In the genomic region with DNA sequence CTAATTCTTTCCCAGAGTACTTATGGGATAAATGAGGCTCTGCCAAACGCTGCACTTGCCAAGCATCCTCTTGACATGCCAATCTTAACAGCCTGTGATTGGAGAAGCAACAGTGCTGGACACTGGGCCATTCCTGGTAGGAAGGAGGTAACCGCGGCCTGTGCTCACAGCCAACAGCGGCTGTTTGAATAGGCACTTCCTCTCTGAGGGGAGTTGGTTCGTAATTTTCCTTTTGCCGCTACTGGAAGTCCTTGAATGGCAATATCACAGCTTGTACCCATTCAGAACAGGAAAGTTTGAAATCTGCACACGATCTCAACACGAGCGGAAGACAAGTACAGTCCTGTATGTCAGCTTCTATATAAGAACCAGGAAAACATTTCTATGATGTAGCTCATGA, we compare ENCODE assay signal across 9 mouse cellular contexts.
DNase-seq lines count a peak whose midpoint lies in the region; ATAC-seq and TF ChIP-seq lines count a peak whose summit lies in the region.
"Had no signal": no experiment of that assay in that cellular context is flagged by ENCODE, and none has a peak within 500 bp of the region (broad histone marks: within the 10 kb centered on the region; RNA-seq: fewer than 3 reads in every experiment).

No protein-coding gene starts in this region.

- H3K9me3 ChIP-seq in heart, embryonic 12.5 days (replicated peaks) = no peaks in the 10 kb centered on the region
- no peaks in the 10 kb centered on the region for H3K9me3 ChIP-seq in lung, embryonic 15.5 days
- H3K9me3 ChIP-seq: limb, embryonic 12.5 days had no signal

- no peak overlapping the region for H3K9ac ChIP-seq in heart, embryonic 12.5 days
- no peak overlapping the region for H3K9ac ChIP-seq in lung, embryonic 15.5 days
- H3K9ac ChIP-seq: limb, embryonic 12.5 days had no signal

- 65% methylated on average over 9 of the region's 9 CpGs for WGBS in kidney, adult 2 months
- WGBS in heart, embryonic 12.5 days = 44% methylated on average over 9 of the region's 9 CpGs
- WGBS in lung, embryonic 15.5 days = 40% methylated on average over 9 of the region's 9 CpGs

- no peak for TF ChIP-seq CTCF in kidney, adult 2 months (conservative IDR thresholded peaks at IDR 0.05; ENCODE audit: insufficient read depth, insufficient read length, low read depth, low read length)

- no peak overlapping the region for H3K4me2 ChIP-seq in heart, embryonic 12.5 days
- H3K4me2 ChIP-seq in lung, embryonic 15.5 days = no peak overlapping the region
- H3K4me2 ChIP-seq: limb, embryonic 12.5 days had no signal

- H3K36me3 ChIP-seq in kidney, adult 2 months (ENCODE audit: control insufficient read depth, insufficient read depth, low read length) = no peaks in the 10 kb centered on the region
- no peaks in the 10 kb centered on the region for H3K36me3 ChIP-seq in heart, embryonic 12.5 days
- H3K36me3 ChIP-seq in lung, embryonic 15.5 days = no peaks in the 10 kb centered on the region
- H3K36me3 ChIP-seq: limb, embryonic 12.5 days had no signal

- H3K4me1 ChIP-seq in kidney, adult 2 months (ENCODE audit: control insufficient read depth, insufficient read depth, low read length) = no peaks in the 10 kb centered on the region
- H3K4me1 ChIP-seq in heart, embryonic 12.5 days (replicated peaks) = peaks cover 30% of the 10 kb centered on the region
- H3K4me1 ChIP-seq in lung, embryonic 15.5 days = peaks cover 34% of the 10 kb centered on the region

- ATAC-seq in heart, embryonic 12.5 days (ENCODE audit: insufficient number of reproducible peaks, low FRiP score) = no peak
- peak; percentile 11; the same call in 1 of the 2 replicates for ATAC-seq in lung, embryonic 15.5 days (ENCODE audit: borderline replicate concordance, extremely low read depth, low FRiP score, low TSS enrichment)

- no peaks in the 10 kb centered on the region; the same call in 1 of the 2 replicates for H3K27me3 ChIP-seq in kidney, adult 2 months (replicated peaks; ENCODE audit: control insufficient read depth, insufficient read depth, low read length)
- no peaks in the 10 kb centered on the region for H3K27me3 ChIP-seq in heart, embryonic 12.5 days (replicated peaks)
- no peaks in the 10 kb centered on the region for H3K27me3 ChIP-seq in lung, embryonic 15.5 days
- H3K27me3 ChIP-seq: limb, embryonic 12.5 days had no signal

- no peak overlapping the region for H3K4me3 ChIP-seq in kidney, adult 2 months (ENCODE audit: insufficient read depth, low read depth, low read length)
- no peak overlapping the region for H3K4me3 ChIP-seq in heart, embryonic 12.5 days
- H3K4me3 ChIP-seq in lung, embryonic 15.5 days = no peak overlapping the region
- H3K4me3 ChIP-seq: layer of hippocampus, adult 2 months; limb, embryonic 12.5 days had no signal

- H3K27ac ChIP-seq in kidney, adult 2 months (ENCODE audit: insufficient read depth, low read depth, low read length) = no peak overlapping the region
- H3K27ac ChIP-seq in heart, embryonic 12.5 days (ENCODE audit: poor library complexity, severe bottlenecking) = peak overlapping the region; percentile 66
- H3K27ac ChIP-seq in lung, embryonic 15.5 days = peak overlapping the region; percentile 38
- H3K27ac ChIP-seq: layer of hippocampus, adult 2 months; limb, embryonic 12.5 days had no signal

- peak; percentile 28 for DNase-seq in kidney, adult 2 months
- DNase-seq in kidney, adult 8-10 months = no peak
- DNase-seq in heart, adult 18-20 months = peak; percentile 63 to 77
- DNase-seq in adrenal gland, postnatal 4 days (ENCODE audit: low spot score in 2 of 2) = no peak
- DNase-seq in urinary bladder, postnatal 4 days (ENCODE audit: low spot score in 2 of 2) = no peak

- no peak for TF ChIP-seq POLR2A in kidney, adult 2 months (IDR thresholded peaks at IDR 0.05; ENCODE audit: low read depth, low read length)

Comparison
In these comparisons a context has a peak if more than half of its experiments do, and no peak if none do; other contexts are left out.
1. DNase-seq: peak in kidney, adult 2 months (single experiment) and heart, adult 18-20 months (2 of 2); none in kidney, adult 8-10 months (0 of 2), adrenal gland, postnatal 4 days (0 of 2) and urinary bladder, postnatal 4 days (0 of 2).